Mouse (Mus musculus) heart, adult 2 months (tissue): ENCODE measurements around the gene Tcf20. TPM values are rescaled to one million over a fixed set of nuclear protein-coding genes. Genes with fewer than 3 reads are reported as not detected.

Source experiments
- DNase-seq, 2 experiments: peaks; one replicate each; pipeline ENCODE4 v3.0.0; 2021
- H3K27ac ChIP-seq: fragments of 200-600 bp; 2 replicates; pipeline ENCODE4 v1.8.1; 2022
- H3K27me3 ChIP-seq: fragments of 200-500 bp; 2 replicates; pipeline ENCODE4 v1.6.1; 2012; ENCODE audit warnings: mild to moderate bottlenecking, low read length, inconsistent platforms, mixed read lengths; ENCODE audit not compliant: control insufficient read depth, insufficient read depth
- H3K36me3 ChIP-seq: fragments of 200-500 bp; 2 replicates; pipeline ENCODE4 v1.6.1; 2012; ENCODE audit warnings: low read length, inconsistent platforms; ENCODE audit not compliant: control insufficient read depth, insufficient read depth
- H3K4me1 ChIP-seq: fragments of 200-500 bp; 2 replicates; pipeline ENCODE4 v1.6.1; 2011; ENCODE audit warnings: low read length; ENCODE audit not compliant: control insufficient read depth, insufficient read depth
- H3K4me3 ChIP-seq: fragments of 200-600 bp; 2 replicates; pipeline ENCODE4 v1.8.1; 2022
- H3K79me2 ChIP-seq: fragments of 200-500 bp; replicated peaks from 2 replicates; pipeline ENCODE4 v1.6.1; 2012; ENCODE audit warnings: mild to moderate bottlenecking, inconsistent platforms, low read length, moderate library complexity, mixed read lengths; ENCODE audit not compliant: control insufficient read depth, insufficient read depth
- H3K9ac ChIP-seq: fragments of 200-500 bp; 2 replicates; pipeline ENCODE4 v1.6.1; 2012; ENCODE audit warnings: low read depth, mild to moderate bottlenecking, control low read depth, inconsistent platforms, low read length, mixed read lengths
- CTCF ChIP-seq: fragments of 200-600 bp; IDR thresholded peaks from 2 replicates; pipeline ENCODE4 v1.8.1; 2022; ENCODE audit warnings: antibody characterized with exemption, mild to moderate bottlenecking, moderate library complexity
- EP300 ChIP-seq: fragments of 200-500 bp; IDR thresholded peaks from 2 replicates; pipeline ENCODE4 v1.6.1; 2011; ENCODE audit warnings: low read depth, low read length, control low read depth; ENCODE audit not compliant: insufficient read depth
- POLR2A ChIP-seq: fragments of 200-500 bp; IDR thresholded peaks from 2 replicates; pipeline ENCODE4 v1.6.1; 2011; ENCODE audit warnings: mild to moderate bottlenecking, low read depth, low read length, control low read depth; ENCODE audit not compliant: insufficient read depth
- WGBS: fragments of 180-500 bp; shearing (Covaris S2); methylation state at CpG from one replicate; pipeline ENCODE4 v1.1.7; 2018; 5-methylcytosine and 5-hydroxymethylcytosine counted together
- intact Hi-C: fragments of 180-260 bp; cut with DNase I; formaldehyde crosslinking; loops from one replicate; pipeline ENCODE4 v1.15.1; 2025
- polyA plus RNA-seq: library from polyadenylated mRNA; depleted of rRNA; stranded (reverse); fragments of >200 nt; gene quantifications from 2 replicates; pipeline ENCODE4 v1.2.3, GENCODE M21; 2012
- total RNA-seq, 2 experiments: library from RNA; stranded (reverse); gene quantifications; 2 replicates each; pipeline ENCODE4 v1.2.3; 2021

The Tcf20 gene
- total and polyA plus RNA-seq, 3 experiments: 6.6 to 60.8 (median 60.1) TPM

DNA sequence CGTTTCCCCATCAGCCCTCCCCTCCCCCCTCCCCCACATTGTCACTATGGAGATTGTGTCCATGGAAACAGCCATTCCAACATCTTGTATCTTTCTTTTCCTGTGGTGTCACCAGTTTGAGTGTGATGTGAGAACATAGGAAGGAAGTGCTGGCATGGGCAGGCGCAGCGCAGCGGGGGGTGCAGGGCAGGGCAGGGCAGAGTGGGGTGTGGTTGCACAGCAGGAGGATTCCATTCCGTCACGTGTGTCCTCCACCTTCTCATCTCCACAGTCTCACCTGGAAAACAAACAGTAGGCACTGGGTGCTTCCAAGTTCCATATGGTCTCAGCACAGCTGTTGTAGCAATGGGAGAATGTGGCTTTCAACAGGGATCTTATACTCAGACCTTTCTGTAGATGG is 178.2 kb downstream of the Tcf20 start:
- no peak for DNase-seq
- H3K27ac ChIP-seq: no peak overlapping the region
- H3K27me3 ChIP-seq: no peaks in the 10 kb centered on the region
- no peaks in the 10 kb centered on the region for H3K79me2 ChIP-seq
- H3K9ac ChIP-seq: no peak overlapping the region
- H3K36me3 ChIP-seq: no peaks in the 10 kb centered on the region
- H3K4me1 ChIP-seq: no peaks in the 10 kb centered on the region
- 63% methylated on average over 6 of the region's 6 CpGs for WGBS
- intact Hi-C loops: loop anchor here (5.0 to 10.0 kb wide), 2 partner anchors 398 to 545 kb away; no protein-coding TSS in a partner anchor
- TF ChIP-seq CTCF: no peak
- no peak for TF ChIP-seq EP300
- no peak for TF ChIP-seq POLR2A
- no peak overlapping the region for H3K4me3 ChIP-seq

- H3K4me3 ChIP-seq: no peak overlapping the region
- TF ChIP-seq EP300 (no peak), POLR2A (no peak), CTCF (no peak)
- WGBS: 83% methylated on average over 5 of the region's 5 CpGs
- no peaks in the 10 kb centered on the region for H3K4me1 ChIP-seq
- no peak for DNase-seq
- H3K27ac ChIP-seq: no peak overlapping the region
- no peak overlapping the region for H3K9ac ChIP-seq
- no peaks in the 10 kb centered on the region for H3K27me3 ChIP-seq
- no peaks in the 10 kb centered on the region for H3K79me2 ChIP-seq
- intact Hi-C loops: loop anchor here (5.0 to 10.0 kb wide), 2 partner anchors 400 to 542 kb away; no protein-coding TSS in a partner anchor
- no peaks in the 10 kb centered on the region for H3K36me3 ChIP-seq
Observed at GRCm38 (mm10) chr15:82806969-82807763, 180.5 kb downstream of the Tcf20 start.

GRCm38 (mm10) chr15:82804708-82805639 is 182.7 kb downstream of the Tcf20 start:
- Histone ChIP-seq H3K4me3 (no peak overlapping the region), H3K27ac (no peak overlapping the region), H3K79me2 (no peaks in the 10 kb centered on the region), H3K36me3 (no peaks in the 10 kb centered on the region), H3K4me1 (no peaks in the 10 kb centered on the region), H3K9ac (no peak overlapping the region), H3K27me3 (no peaks in the 10 kb centered on the region)
- intact Hi-C loops: loop anchor here (1.0 to 10.0 kb wide), 5 partner anchors 232 to 712 kb away; no protein-coding TSS in a partner anchor
- peak; percentile 55 to 88 for DNase-seq
- 75% methylated on average over 5 of the region's 5 CpGs for WGBS
- TF ChIP-seq POLR2A: no peak
- TF ChIP-seq EP300: peak; percentile 71
- TF ChIP-seq CTCF: no peak; the same call in 1 of the 2 replicates

DNA sequence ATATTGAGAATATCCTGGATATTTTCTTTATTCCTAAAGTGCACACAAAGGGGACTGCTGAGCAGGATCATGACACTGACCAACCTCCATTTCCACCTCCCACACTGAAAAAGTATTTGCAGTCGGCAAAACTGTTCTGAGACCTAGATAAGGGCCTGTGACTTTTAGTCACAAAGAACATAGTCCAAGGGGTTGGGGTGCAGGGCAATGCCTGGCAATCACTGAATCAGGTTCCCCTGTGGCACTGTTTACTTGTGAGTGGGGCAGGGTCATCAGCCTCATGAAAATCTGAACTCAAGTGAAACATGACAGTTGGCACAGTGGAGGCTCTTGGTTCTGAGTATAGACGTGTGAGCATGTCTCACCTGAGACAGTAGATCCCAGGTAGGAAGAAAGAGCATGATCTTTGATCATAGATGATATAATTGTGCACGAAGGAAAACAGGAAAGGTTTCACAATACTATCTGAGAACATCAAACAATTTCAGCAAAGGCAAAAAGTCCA is 191.7 kb downstream of the Tcf20 start:
- no peaks in the 10 kb centered on the region for H3K36me3 ChIP-seq
- no peaks in the 10 kb centered on the region for H3K4me1 ChIP-seq
- WGBS: 56% methylated on average over 3 of the region's 3 CpGs
- TF ChIP-seq EP300: no peak
- H3K9ac ChIP-seq: no peak overlapping the region
- no peak overlapping the region for H3K27ac ChIP-seq
- H3K79me2 ChIP-seq: no peaks in the 10 kb centered on the region
- no peaks in the 10 kb centered on the region; the same call in 1 of the 2 replicates for H3K27me3 ChIP-seq
- intact Hi-C loops: no loop called here
- no peak for DNase-seq
- H3K4me3 ChIP-seq: no peak overlapping the region

DNA sequence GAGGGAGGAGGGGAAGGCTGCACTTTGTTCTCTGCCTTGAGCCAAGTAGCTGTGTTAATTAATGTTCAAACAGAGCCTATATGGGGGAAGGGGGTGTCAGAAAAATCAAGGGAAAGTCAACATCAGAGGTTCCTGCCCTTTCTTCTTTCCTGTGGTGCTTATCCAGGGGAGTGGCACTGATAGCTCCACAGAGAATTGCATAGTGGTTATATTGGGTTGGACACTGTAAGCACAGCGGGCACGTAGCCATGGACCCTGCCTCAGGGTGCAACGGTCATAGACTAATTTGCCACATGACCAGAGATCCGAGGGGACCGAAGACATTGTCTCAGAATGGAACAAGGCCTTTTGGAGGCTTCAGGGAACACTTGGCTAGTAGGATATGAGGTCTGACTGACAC is 193.4 kb downstream of the Tcf20 start, which contains the start of gene Cyp2d26:
Gene Cyp2d26, minus strand, starts transcription at position 18 of the 400 bp plus-strand sequence.
- no peak for TF ChIP-seq CTCF
- no peak for TF ChIP-seq EP300
- TF ChIP-seq POLR2A: no peak
- Histone ChIP-seq H3K27ac (no peak within 1 kb of the TSS), H3K4me1 (no peaks in the 10 kb centered on the region), H3K79me2 (no peaks in the 10 kb centered on the region), H3K27me3 (no peaks in the 10 kb centered on the region; the same call in 1 of the 2 replicates), H3K4me3 (no peak within 1 kb of the TSS), H3K9ac (no peak within 1 kb of the TSS), H3K36me3 (no peaks in the 10 kb centered on the region)
- intact Hi-C loops: no loop called here
- 78% methylated on average over 5 of the region's 5 CpGs for WGBS
- DNase-seq: no peak
